Mouse (Mus musculus) lung, embryonic 15.5 days (tissue): Measurements from ENCODE around the gene Dcaf7. TPM values are rescaled to one million over a fixed set of nuclear protein-coding genes. Genes with fewer than 3 reads are reported as not detected.
A peak's percentile ranks its signal among the peaks of the same experiment; 100 is the strongest.

ENCODE experiments used
- ATAC-seq: fragments of 200-750 bp; cut with Nextera tagmentation; 2 replicates; pipeline ENCODE4 v1.8.0; 2017; ENCODE audit warnings: moderate number of reproducible peaks, borderline replicate concordance; ENCODE audit not compliant: low FRiP score, low TSS enrichment; ENCODE audit errors: extremely low read depth
- H3K27ac ChIP-seq: fragments of 300-500 bp; sonication (generic); 2 replicates; pipeline ENCODE4 v1.5.1; 2015; ENCODE audit warnings: moderate library complexity, mild to moderate bottlenecking, inconsistent platforms
- H3K27me3 ChIP-seq: fragments of 300-500 bp; sonication (generic); 2 replicates; pipeline ENCODE4 v1.6.1; 2015; ENCODE audit warnings: inconsistent platforms
- H3K36me3 ChIP-seq: fragments of 300-500 bp; sonication (generic); 2 replicates; pipeline ENCODE4 v1.6.1; 2015; ENCODE audit warnings: inconsistent platforms
- H3K4me1 ChIP-seq: fragments of 300-500 bp; sonication (generic); 2 replicates; pipeline ENCODE4 v1.6.1; 2015; ENCODE audit warnings: inconsistent platforms
- H3K4me2 ChIP-seq: fragments of 300-500 bp; sonication (generic); 2 replicates; pipeline ENCODE4 v1.6.1; 2015; ENCODE audit warnings: inconsistent platforms, mild to moderate bottlenecking, moderate library complexity
- H3K4me3 ChIP-seq: fragments of 300-500 bp; sonication (generic); 2 replicates; pipeline ENCODE4 v1.5.1; 2015; ENCODE audit warnings: mild to moderate bottlenecking, inconsistent platforms
- H3K9ac ChIP-seq: fragments of 300-500 bp; sonication (generic); 2 replicates; pipeline ENCODE4 v1.6.1; 2015; ENCODE audit warnings: inconsistent platforms
- H3K9me3 ChIP-seq: fragments of 300-500 bp; sonication (generic); 2 replicates; pipeline ENCODE4 v1.6.1; 2016; ENCODE audit warnings: inconsistent platforms
- WGBS: fragments of 180-500 bp; shearing (Covaris S2); methylation state at CpG from one replicate; pipeline ENCODE4 v1.1.7; 2015; 5-methylcytosine and 5-hydroxymethylcytosine counted together
- polyA plus RNA-seq: library from polyadenylated mRNA; unstranded; fragments of >200 nt; fragmentation: Nextera tagmentation; extraction: Ambion mirVana; gene quantifications from 2 replicates; pipeline ENCODE4 v1.2.1, GENCODE M21; 2015

Dcaf7 gene
- polyA plus RNA-seq, 1 experiment from 2014 or later = 67.8 TPM

- H3K36me3 ChIP-seq = peaks cover 38% of the 10 kb centered on the region
Observed at GRCm38 (mm10) chr11:106046584-106046983, 9.9 kb downstream of the Dcaf7 start.

GRCm38 (mm10) chr11:106053921-106054320, 17.2 kb downstream of the Dcaf7 start:
- no peak overlapping the region for H3K4me3 ChIP-seq
- no peak overlapping the region for H3K27ac ChIP-seq
- no peaks in the 10 kb centered on the region for H3K4me1 ChIP-seq
- no peaks in the 10 kb centered on the region for H3K27me3 ChIP-seq
- no peak overlapping the region for H3K4me2 ChIP-seq
- H3K36me3 ChIP-seq = peaks cover 87% of the 10 kb centered on the region
- 74% methylated on average over 2 of the region's 2 CpGs for WGBS
- no peaks in the 10 kb centered on the region for H3K9me3 ChIP-seq
- no peak for ATAC-seq
- H3K9ac ChIP-seq = no peak overlapping the region

More at GRCm38 (mm10) chr11:106046584-106046983, 9.9 kb downstream of the Dcaf7 start:
- ATAC-seq = no peak
- H3K4me1 ChIP-seq = no peaks in the 10 kb centered on the region
- no peak overlapping the region for H3K4me3 ChIP-seq
- H3K4me2 ChIP-seq = no peak overlapping the region
- no peak overlapping the region for H3K27ac ChIP-seq
- no peaks in the 10 kb centered on the region for H3K9me3 ChIP-seq
- no peak overlapping the region for H3K9ac ChIP-seq
- WGBS = 78% methylated on average over 9 of the region's 9 CpGs
- no peaks in the 10 kb centered on the region for H3K27me3 ChIP-seq

DNA sequence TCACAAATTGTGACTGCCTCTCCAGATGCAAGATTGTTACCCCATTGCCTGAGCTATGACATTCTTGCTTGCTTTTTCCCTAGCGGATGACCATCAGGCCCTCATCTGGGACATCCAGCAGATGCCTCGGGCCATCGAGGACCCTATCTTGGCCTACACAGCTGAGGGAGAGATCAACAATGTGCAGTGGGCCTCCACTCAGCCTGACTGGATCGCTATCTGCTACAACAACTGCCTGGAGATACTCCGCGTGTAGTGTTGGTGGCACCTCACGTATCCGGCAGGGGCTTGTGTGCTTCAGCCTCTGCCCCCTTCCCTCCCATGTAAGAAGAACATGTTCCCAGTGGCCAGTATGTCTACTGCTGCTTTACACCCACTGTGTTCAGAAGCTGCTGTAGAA, 17.9 kb downstream of the Dcaf7 start:
- WGBS = 89% methylated on average over 8 of the region's 8 CpGs
- ATAC-seq = no peak

DNA sequence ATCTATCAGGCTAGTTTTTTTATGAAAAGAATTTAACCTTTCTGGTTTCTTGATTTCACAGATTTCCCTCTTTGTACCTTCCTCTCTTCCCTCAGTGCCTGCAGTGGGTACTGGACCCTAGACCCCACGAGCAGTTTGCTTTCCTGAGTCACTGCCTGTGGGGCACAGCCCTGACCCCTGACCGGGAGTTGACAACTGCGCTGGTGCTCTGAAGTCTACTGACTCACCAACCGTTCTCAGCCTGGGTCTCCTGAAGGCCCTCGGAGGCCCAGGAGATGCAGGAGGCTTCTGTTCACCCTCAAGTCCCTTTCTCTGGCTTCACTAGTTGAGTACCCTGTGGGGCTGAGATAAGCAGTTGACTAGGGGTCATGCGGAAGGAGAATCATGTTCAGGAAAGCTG, 18.7 kb downstream of the Dcaf7 start:
- H3K36me3 ChIP-seq = peaks cover 91% of the 10 kb centered on the region
- H3K4me1 ChIP-seq = no peaks in the 10 kb centered on the region
- H3K4me2 ChIP-seq = no peak overlapping the region
- no peak overlapping the region for H3K27ac ChIP-seq
- no peak overlapping the region for H3K9ac ChIP-seq
- no peak overlapping the region for H3K4me3 ChIP-seq
- whole genome bisulfite sequencing = 88% methylated on average over 6 of the region's 6 CpGs
- H3K9me3 ChIP-seq = no peaks in the 10 kb centered on the region
- no peaks in the 10 kb centered on the region for H3K27me3 ChIP-seq
- no peak for ATAC-seq

More for the DNA sequence above, 17.9 kb downstream of the Dcaf7 start:
- Histone ChIP-seq H3K4me1 (no peaks in the 10 kb centered on the region), H3K36me3 (peaks cover 89% of the 10 kb centered on the region), H3K4me2 (no peak overlapping the region), H3K27ac (no peak overlapping the region), H3K9ac (no peak overlapping the region), H3K4me3 (no peak overlapping the region), H3K27me3 (no peaks in the 10 kb centered on the region), H3K9me3 (no peaks in the 10 kb centered on the region)

- ATAC-seq = no peak
- 88% methylated on average over 8 of the region's 8 CpGs for WGBS
- H3K9ac ChIP-seq = no peak overlapping the region
- H3K4me2 ChIP-seq = no peak overlapping the region
- peaks cover 78% of the 10 kb centered on the region for H3K36me3 ChIP-seq
- no peaks in the 10 kb centered on the region for H3K4me1 ChIP-seq
- H3K27me3 ChIP-seq = no peaks in the 10 kb centered on the region
- no peak overlapping the region for H3K27ac ChIP-seq
- no peaks in the 10 kb centered on the region for H3K9me3 ChIP-seq
- no peak overlapping the region for H3K4me3 ChIP-seq
Observed at GRCm38 (mm10) chr11:106056819-106057491, 20.3 kb downstream of the Dcaf7 start.

GRCm38 (mm10) chr11:106058020-106058419, 21.3 kb downstream of the Dcaf7 start:
- Histone ChIP-seq H3K36me3 (peaks cover 69% of the 10 kb centered on the region), H3K9ac (no peak overlapping the region), H3K4me2 (no peak overlapping the region), H3K27me3 (no peaks in the 10 kb centered on the region), H3K27ac (no peak overlapping the region), H3K9me3 (no peaks in the 10 kb centered on the region), H3K4me1 (no peaks in the 10 kb centered on the region), H3K4me3 (no peak overlapping the region)
- no peak for ATAC-seq
- 77% methylated on average over 8 of the region's 8 CpGs for WGBS

- ATAC-seq = no peak
- Histone ChIP-seq H3K9ac (no peak overlapping the region), H3K27ac (no peak overlapping the region), H3K4me1 (peaks cover 4% of the 10 kb centered on the region; the same call in 1 of the 2 replicates), H3K36me3 (peaks cover 43% of the 10 kb centered on the region), H3K27me3 (no peaks in the 10 kb centered on the region), H3K9me3 (no peaks in the 10 kb centered on the region), H3K4me2 (no peak overlapping the region), H3K4me3 (no peak overlapping the region)
- WGBS = 82% methylated on average over 1 of the region's 1 CpGs
Observed at GRCm38 (mm10) chr11:106060549-106060948, 23.9 kb downstream of the Dcaf7 start.

DNA sequence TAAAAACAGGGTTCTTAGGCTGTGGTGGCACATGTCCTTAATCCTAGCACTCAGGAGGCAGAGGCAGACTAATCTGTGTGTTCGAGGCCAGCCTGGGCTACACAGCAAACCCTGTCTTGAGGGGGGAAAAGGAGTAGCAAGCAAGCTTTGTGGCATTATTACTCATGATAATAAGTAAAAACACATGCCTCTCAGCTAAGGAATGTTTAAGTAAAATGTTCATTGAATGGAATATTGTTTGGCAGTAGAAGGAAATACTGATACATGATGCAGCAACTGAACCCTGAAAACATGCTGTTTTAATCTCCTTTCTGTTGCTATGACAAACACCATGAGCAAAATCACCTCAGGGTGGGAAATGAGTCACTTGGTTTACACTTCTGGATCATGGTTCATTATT, 24.6 kb downstream of the Dcaf7 start:
- Histone ChIP-seq H3K9ac (no peak overlapping the region), H3K9me3 (no peaks in the 10 kb centered on the region), H3K36me3 (peaks cover 36% of the 10 kb centered on the region), H3K4me3 (no peak overlapping the region), H3K27me3 (no peaks in the 10 kb centered on the region), H3K4me2 (no peak overlapping the region), H3K4me1 (peaks cover 4% of the 10 kb centered on the region; the same call in 1 of the 2 replicates), H3K27ac (no peak overlapping the region)
- no peak for ATAC-seq
- 89% methylated on average over 1 of the region's 1 CpGs for WGBS

DNA sequence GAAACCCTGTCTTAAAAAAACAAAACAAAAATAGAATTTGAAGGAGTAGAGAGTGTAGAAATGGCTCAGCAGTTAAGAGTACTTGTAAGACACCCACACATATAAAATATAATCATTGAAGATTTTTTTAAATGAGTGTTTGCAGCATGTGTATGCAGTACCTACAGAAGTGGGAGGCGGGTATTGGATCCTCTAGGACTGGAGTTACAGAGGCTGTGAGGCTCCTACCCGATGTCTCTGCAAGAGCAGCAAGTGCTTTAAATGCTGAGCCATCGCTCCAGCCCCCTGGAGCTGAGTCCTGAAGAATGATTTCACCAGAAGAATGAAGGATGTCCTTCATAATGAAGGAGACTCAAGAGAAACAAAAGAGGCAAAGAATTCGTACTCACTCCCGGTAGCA, 27.1 kb downstream of the Dcaf7 start:
- Histone ChIP-seq H3K4me1 (peaks cover 4% of the 10 kb centered on the region), H3K9me3 (no peaks in the 10 kb centered on the region), H3K27ac (no peak overlapping the region), H3K4me3 (no peak overlapping the region), H3K27me3 (no peaks in the 10 kb centered on the region), H3K9ac (no peak overlapping the region), H3K4me2 (no peak overlapping the region), H3K36me3 (peaks cover 13% of the 10 kb centered on the region)
- WGBS = 82% methylated on average over 5 of the region's 5 CpGs
- ATAC-seq = no peak

GRCm38 (mm10) chr11:106065073-106065922, 28.6 kb downstream of the Dcaf7 start:
- peaks cover 4% of the 10 kb centered on the region for H3K4me1 ChIP-seq
- H3K4me2 ChIP-seq = peak overlapping the region; percentile 87
- peak overlapping the region; percentile 95 for H3K4me3 ChIP-seq
- ATAC-seq = no peak
- no peaks in the 10 kb centered on the region for H3K9me3 ChIP-seq
- H3K27ac ChIP-seq = peak overlapping the region; percentile 95; the same call in 1 of the 2 replicates
- H3K9ac ChIP-seq = 0 out of 2 replicates have a peak overlapping the region, but pooled peaks have one; percentile 91
- 0 out of 2 replicates have a peak, but pooled peaks cover 3% of the 10 kb centered on the region for H3K36me3 ChIP-seq
- 35% methylated on average over 18 of the region's 18 CpGs for WGBS
- no peaks in the 10 kb centered on the region for H3K27me3 ChIP-seq

DNA sequence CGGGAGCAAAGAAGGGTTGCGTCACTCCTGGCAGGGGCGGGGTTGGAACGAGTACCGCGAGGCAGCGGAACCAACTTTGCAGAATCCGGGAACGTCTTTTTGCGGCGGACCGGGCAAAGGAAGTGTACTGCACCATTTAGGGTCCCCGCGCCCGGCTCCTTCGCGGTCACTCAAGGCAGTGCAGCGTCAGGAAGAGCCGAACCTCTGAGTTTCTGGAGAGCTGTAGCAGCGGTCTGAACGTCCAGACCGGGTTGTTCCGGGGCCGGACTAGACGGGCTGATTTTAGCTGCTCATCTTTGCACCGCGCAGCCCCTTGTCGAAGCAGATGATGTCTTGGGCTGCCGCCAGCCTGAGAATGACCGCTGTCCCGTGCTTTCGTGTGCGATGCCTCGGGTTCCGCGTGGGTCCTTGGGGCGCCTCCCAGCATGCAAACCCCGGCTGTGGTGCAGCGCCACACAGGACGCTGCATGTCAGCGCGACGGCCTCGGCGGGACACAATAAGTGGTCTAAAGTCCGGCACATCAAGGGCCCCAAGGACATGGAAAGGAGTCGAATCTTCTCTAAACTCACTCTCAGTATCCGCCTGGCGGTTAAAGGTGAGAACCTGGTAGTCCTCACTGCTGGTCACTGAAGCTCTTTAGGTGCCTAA, 29.4 kb downstream of the Dcaf7 start, which contains the start of gene Taco1:
Gene Taco1 (plus strand): TSS at position 139 of the 649 bp plus-strand sequence.
- Histone ChIP-seq H3K9me3 (no peaks in the 10 kb centered on the region), H3K4me1 (peaks cover 4% of the 10 kb centered on the region), H3K27ac (peak within 1 kb of the TSS; percentile 95), H3K36me3 (0 out of 2 replicates have a peak, but pooled peaks cover 3% of the 10 kb centered on the region), H3K27me3 (no peaks in the 10 kb centered on the region), H3K4me2 (peak within 1 kb of the TSS; percentile 87), H3K4me3 (peak within 1 kb of the TSS; percentile 95), H3K9ac (peak within 1 kb of the TSS; percentile 91)
- peak; percentile 95 for ATAC-seq
- WGBS = under 1% methylated on average over 49 of the region's 49 CpGs
